9 mouse cellular contexts compared by ENCODE assay signal in genomic region chr2:152707627-152708026, GRCm38 (mm10). TPM values are rescaled to one million over a fixed set of nuclear protein-coding genes. Genes with fewer than 3 reads are reported as not detected.
DNase-seq lines count a peak whose midpoint lies in the region; ATAC-seq and TF ChIP-seq lines count a peak whose summit lies in the region.
"Had no signal": no experiment of that assay in that cellular context is flagged by ENCODE, and none has a peak within 500 bp of the region (broad histone marks: within the 10 kb centered on the region; RNA-seq: fewer than 3 reads in every experiment).

No protein-coding gene starts in this region.

- H3K9me3 ChIP-seq in forebrain, embryonic 10.5 days, result no peaks in the 10 kb centered on the region
- no peaks in the 10 kb centered on the region for H3K9me3 ChIP-seq in heart, embryonic 12.5 days (replicated peaks)
- H3K9me3 ChIP-seq in kidney, postnatal 0 days (replicated peaks; ENCODE audit: low read length), result no peaks in the 10 kb centered on the region
- H3K9me3 ChIP-seq in liver, embryonic 11.5 days (ENCODE audit: control insufficient read depth, low read length), result no peaks in the 10 kb centered on the region
- no peaks in the 10 kb centered on the region for H3K9me3 ChIP-seq in neural tube, embryonic 13.5 days

- H3K9ac ChIP-seq in heart, embryonic 12.5 days, result peak overlapping the region; percentile 81
- peak overlapping the region; percentile 72 for H3K9ac ChIP-seq in kidney, postnatal 0 days (ENCODE audit: low read depth, low read length)
- peak overlapping the region; percentile 60 for H3K9ac ChIP-seq in liver, embryonic 11.5 days (ENCODE audit: low read depth, low read length)
- peak overlapping the region; percentile 78 for H3K9ac ChIP-seq in neural tube, embryonic 13.5 days

- peak overlapping the region; percentile 78 for H3K4me2 ChIP-seq in heart, embryonic 12.5 days
- H3K4me2 ChIP-seq in kidney, postnatal 0 days (ENCODE audit: low read length), result peak overlapping the region; percentile 68
- peak overlapping the region; percentile 73 for H3K4me2 ChIP-seq in liver, embryonic 11.5 days
- H3K4me2 ChIP-seq in neural tube, embryonic 13.5 days, result peak overlapping the region; percentile 61

- H3K4me3 ChIP-seq in forebrain, embryonic 10.5 days, result peak overlapping the region; percentile 57
- peak overlapping the region; percentile 51 for H3K4me3 ChIP-seq in heart, embryonic 12.5 days
- peak overlapping the region; percentile 30 for H3K4me3 ChIP-seq in kidney, postnatal 0 days (replicated peaks; ENCODE audit: low read depth, low read length)
- H3K4me3 ChIP-seq in liver, embryonic 11.5 days (ENCODE audit: low read depth, low read length), result peak overlapping the region; percentile 46
- peak overlapping the region; percentile 45 for H3K4me3 ChIP-seq in neural tube, embryonic 13.5 days

- 3% methylated on average over 31 of the region's 31 CpGs for WGBS in forebrain, embryonic 10.5 days
- WGBS in heart, embryonic 12.5 days, result 3% methylated on average over 30 of the region's 31 CpGs
- WGBS in kidney, postnatal 0 days, result 1% methylated on average over 31 of the region's 31 CpGs
- 12% methylated on average over 31 of the region's 31 CpGs for WGBS in liver, embryonic 11.5 days
- WGBS in neural tube, embryonic 13.5 days, result 2% methylated on average over 31 of the region's 31 CpGs

- ATAC-seq in heart, embryonic 12.5 days (ENCODE audit: insufficient number of reproducible peaks, low FRiP score), result peak; percentile 93
- ATAC-seq in kidney, postnatal 0 days (replicated peaks; ENCODE audit: low FRiP score, low read depth), result peak; percentile 97
- ATAC-seq in liver, embryonic 11.5 days (replicated peaks; ENCODE audit: low FRiP score), result peak; percentile 85
- ATAC-seq in neural tube, embryonic 13.5 days (ENCODE audit: low read depth), result peak; percentile 88

- peak; percentile 17 for DNase-seq in thymus, postnatal 25 days
- DNase-seq in thymus, postnatal 10 days (ENCODE audit: low spot score in 2 of 2), result no peak
- DNase-seq in forebrain, embryonic 10.5 days (ENCODE audit: extremely low spot score, low spot score), result peak; percentile 86
- DNase-seq in kidney, postnatal 0 days (ENCODE audit: low spot score), result peak; percentile 97
- DNase-seq in liver, embryonic 11.5 days (ENCODE audit: low spot score), result peak; percentile 86
- DNase-seq in urinary bladder, postnatal 10 days (ENCODE audit: low spot score), result peak; percentile 84

- H3K27me3 ChIP-seq in forebrain, embryonic 10.5 days (ENCODE audit: poor library complexity, severe bottlenecking), result no peaks in the 10 kb centered on the region
- H3K27me3 ChIP-seq in heart, embryonic 12.5 days (replicated peaks), result no peaks in the 10 kb centered on the region
- no peaks in the 10 kb centered on the region for H3K27me3 ChIP-seq in kidney, postnatal 0 days (ENCODE audit: insufficient read depth, low read length)
- H3K27me3 ChIP-seq in liver, embryonic 11.5 days (replicated peaks; ENCODE audit: control insufficient read depth, insufficient read depth, low read length), result no peaks in the 10 kb centered on the region
- no peaks in the 10 kb centered on the region for H3K27me3 ChIP-seq in neural tube, embryonic 13.5 days
- H3K27me3 ChIP-seq: CH12.LX had no signal

- H3K27ac ChIP-seq in forebrain, embryonic 10.5 days, result peak overlapping the region; percentile 90
- peak overlapping the region; percentile 90 for H3K27ac ChIP-seq in heart, embryonic 12.5 days (ENCODE audit: poor library complexity, severe bottlenecking)
- H3K27ac ChIP-seq in kidney, postnatal 0 days, result peak overlapping the region; percentile 95
- H3K27ac ChIP-seq in liver, embryonic 11.5 days (ENCODE audit: low read depth, low read length), result peak overlapping the region; percentile 77
- peak overlapping the region; percentile 94 for H3K27ac ChIP-seq in neural tube, embryonic 13.5 days (replicated peaks)

- peaks cover 51% of the 10 kb centered on the region for H3K36me3 ChIP-seq in forebrain, embryonic 10.5 days (replicated peaks)
- H3K36me3 ChIP-seq in heart, embryonic 12.5 days, result peaks cover 36% of the 10 kb centered on the region
- H3K36me3 ChIP-seq in kidney, postnatal 0 days (ENCODE audit: insufficient read depth, low read length), result peaks cover 30% of the 10 kb centered on the region
- peaks cover 29% of the 10 kb centered on the region for H3K36me3 ChIP-seq in liver, embryonic 11.5 days (ENCODE audit: control insufficient read depth, insufficient read depth, low read length)
- H3K36me3 ChIP-seq in neural tube, embryonic 13.5 days, result peaks cover 39% of the 10 kb centered on the region

- TF ChIP-seq CTCF in kidney, postnatal 0 days (IDR thresholded peaks at IDR 0.05; ENCODE audit: low read depth), result no peak

- peaks cover 39% of the 10 kb centered on the region for H3K4me1 ChIP-seq in forebrain, embryonic 10.5 days
- H3K4me1 ChIP-seq in heart, embryonic 12.5 days (replicated peaks), result peaks cover 31% of the 10 kb centered on the region
- peaks cover 23% of the 10 kb centered on the region for H3K4me1 ChIP-seq in kidney, postnatal 0 days (replicated peaks; ENCODE audit: insufficient read depth, low read length)
- H3K4me1 ChIP-seq in liver, embryonic 11.5 days (replicated peaks; ENCODE audit: control insufficient read depth, insufficient read depth, low read length), result peaks cover 21% of the 10 kb centered on the region
- H3K4me1 ChIP-seq in neural tube, embryonic 13.5 days (replicated peaks), result peaks cover 36% of the 10 kb centered on the region

RNA-seq across cellular contexts. Expression of gene Mcts2, which starts 20.8 kb away (rescaled TPM):
- 39.1 and 40.3 TPM in 2 replicates for polyA plus RNA-seq in forebrain, embryonic 10.5 days (2016; fragmentation: Nextera tagmentation; extraction: Ambion mirVana)
- 23.1 and 25.2 TPM in 2 replicates for polyA plus RNA-seq in heart, embryonic 12.5 days (2016; fragmentation: Nextera tagmentation; extraction: Ambion mirVana)
- 33.9 and 36.6 TPM in 2 replicates for polyA plus RNA-seq in kidney, postnatal 0 days (2015; fragmentation: Nextera tagmentation; extraction: Ambion mirVana)
- 31.5 and 37.1 TPM in 2 replicates for polyA plus RNA-seq in liver, embryonic 11.5 days (2014; fragmentation: Nextera tagmentation; extraction: Ambion mirVana)
- polyA plus RNA-seq in neural tube, embryonic 13.5 days (2015; fragmentation: Nextera tagmentation; extraction: Ambion mirVana), result 45.5 TPM in 2 replicates

RNA-seq across cellular contexts. Expression of gene Id1, which starts 28.4 kb away (rescaled TPM):
- polyA plus RNA-seq in forebrain, embryonic 10.5 days (2016; fragmentation: Nextera tagmentation; extraction: Ambion mirVana), result 57.5 and 61.1 TPM in 2 replicates
- 87.7 and 90.9 TPM in 2 replicates for polyA plus RNA-seq in heart, embryonic 12.5 days (2016; fragmentation: Nextera tagmentation; extraction: Ambion mirVana)
- 170 and 194 TPM in 2 replicates for polyA plus RNA-seq in kidney, postnatal 0 days (2015; fragmentation: Nextera tagmentation; extraction: Ambion mirVana)
- polyA plus RNA-seq in liver, embryonic 11.5 days (2014; fragmentation: Nextera tagmentation; extraction: Ambion mirVana), result 52.7 and 56.3 TPM in 2 replicates
- polyA plus RNA-seq in neural tube, embryonic 13.5 days (2015; fragmentation: Nextera tagmentation; extraction: Ambion mirVana), result 63.6 and 68.2 TPM in 2 replicates

RNA-seq across cellular contexts. Expression of gene H13, which starts 38.4 kb away (rescaled TPM):
- 90.7 and 93.2 TPM in 2 replicates for polyA plus RNA-seq in forebrain, embryonic 10.5 days (2016; fragmentation: Nextera tagmentation; extraction: Ambion mirVana)
- 87.5 and 91.9 TPM in 2 replicates for polyA plus RNA-seq in heart, embryonic 12.5 days (2016; fragmentation: Nextera tagmentation; extraction: Ambion mirVana)
- 160 and 162 TPM in 2 replicates for polyA plus RNA-seq in kidney, postnatal 0 days (2015; fragmentation: Nextera tagmentation; extraction: Ambion mirVana)
- 88.6 and 92.1 TPM in 2 replicates for polyA plus RNA-seq in liver, embryonic 11.5 days (2014; fragmentation: Nextera tagmentation; extraction: Ambion mirVana)
- polyA plus RNA-seq in neural tube, embryonic 13.5 days (2015; fragmentation: Nextera tagmentation; extraction: Ambion mirVana), result 149 and 155 TPM in 2 replicates

RNA-seq across cellular contexts. Expression of gene Cox4i2, which starts 46.3 kb away (rescaled TPM):
- polyA plus RNA-seq in forebrain, embryonic 10.5 days (2016; fragmentation: Nextera tagmentation; extraction: Ambion mirVana), result 3.0 and 4.2 TPM in 2 replicates
- polyA plus RNA-seq in heart, embryonic 12.5 days (2016; fragmentation: Nextera tagmentation; extraction: Ambion mirVana), result 18.9 and 20.8 TPM in 2 replicates
- 15.8 and 16.3 TPM in 2 replicates for polyA plus RNA-seq in kidney, postnatal 0 days (2015; fragmentation: Nextera tagmentation; extraction: Ambion mirVana)
- 6.7 and 8.5 TPM in 2 replicates for polyA plus RNA-seq in liver, embryonic 11.5 days (2014; fragmentation: Nextera tagmentation; extraction: Ambion mirVana)
- polyA plus RNA-seq in neural tube, embryonic 13.5 days (2015; fragmentation: Nextera tagmentation; extraction: Ambion mirVana), result 4.5 and 4.7 TPM in 2 replicates

Comparison
In these comparisons a context has a peak if more than half of its experiments do, and no peak if none do; other contexts are left out.
1. DNase-seq: peak in thymus, postnatal 25 days (single experiment), forebrain, embryonic 10.5 days (single experiment), kidney, postnatal 0 days (single experiment), liver, embryonic 11.5 days (single experiment) and urinary bladder, postnatal 10 days (single experiment); none in thymus, postnatal 10 days (0 of 2).
2. Peak in every context shown above with its lines, with median percentiles within 50 percentile points of each other: H3K27ac ChIP-seq, H3K4me3 ChIP-seq, ATAC-seq, H3K4me2 ChIP-seq and H3K9ac ChIP-seq.